Mouse (Mus musculus): ENCODE measurements around the gene Galk1. TPM values are rescaled to one million over a fixed set of nuclear protein-coding genes. Genes with fewer than 3 reads are reported as not detected.

Galk1 gene
- polyA plus RNA-seq, 1 experiment from 2014 or later = 140 TPM

DNA sequence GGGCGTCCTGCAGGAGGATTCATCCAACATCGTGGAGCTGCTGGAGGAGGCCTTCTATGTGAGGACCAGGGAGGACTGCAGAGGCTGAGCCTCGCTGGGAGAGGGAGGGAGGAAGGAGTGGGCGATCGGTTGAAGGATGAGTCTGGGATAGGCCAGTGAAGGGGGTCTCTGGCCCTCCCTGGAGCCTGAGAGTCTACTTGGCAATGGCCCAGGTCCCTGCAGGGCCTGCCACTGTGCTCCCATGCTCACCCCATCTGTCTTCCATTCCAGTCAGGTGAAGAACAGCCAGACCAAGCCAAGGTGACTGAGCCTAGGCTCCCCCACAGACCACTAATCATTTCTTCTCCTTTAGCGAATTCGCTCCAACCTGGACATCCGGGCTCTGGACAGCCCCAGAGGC, 29.2 kb downstream of the Galk1 start:
- no peak for DNase-seq (ENCODE audit: low spot score)
- Histone ChIP-seq H3K27ac (replicated peaks; ENCODE audit: low read depth, low read length) (no peak overlapping the region), H3K4me1 (ENCODE audit: control insufficient read depth, insufficient read depth, low read length) (no peaks in the 10 kb centered on the region), H3K27me3 (replicated peaks; ENCODE audit: control insufficient read depth, insufficient read depth, low read length) (no peaks in the 10 kb centered on the region), H3K4me2 (ENCODE audit: low read depth, low read length) (no peak overlapping the region), H3K36me3 (ENCODE audit: control insufficient read depth, insufficient read depth, low read length) (no peaks in the 10 kb centered on the region), H3K9ac (ENCODE audit: low read depth, low read length) (no peak overlapping the region), H3K9me3 (ENCODE audit: control insufficient read depth, low read length) (no peaks in the 10 kb centered on the region), H3K4me3 (ENCODE audit: low read depth, low read length) (no peak overlapping the region)
- WGBS = 73% methylated on average over 8 of the region's 8 CpGs
- no peak for ATAC-seq (ENCODE audit: low read depth)

DNA sequence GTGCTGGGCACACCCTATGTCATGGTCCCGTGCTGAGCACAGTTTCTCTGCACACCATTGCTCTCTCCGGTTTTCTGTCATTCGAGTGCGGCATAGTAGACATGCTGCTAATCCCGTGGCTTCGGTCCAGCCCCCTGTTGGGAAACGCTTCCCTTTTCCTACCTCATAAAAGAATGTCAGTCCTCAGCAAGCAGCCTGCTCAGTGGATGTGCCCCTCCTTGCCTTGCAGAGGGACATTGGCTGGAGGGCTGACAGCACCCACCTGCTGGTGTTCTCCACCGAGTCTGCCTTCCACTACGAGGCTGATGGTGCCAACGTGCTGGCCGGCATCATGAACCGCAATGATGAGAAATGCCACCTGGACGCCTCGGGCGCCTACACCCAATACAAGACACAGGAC, 30.0 kb downstream of the Galk1 start:
- H3K4me2 ChIP-seq (ENCODE audit: low read depth, low read length) = no peak overlapping the region
- WGBS = 90% methylated on average over 15 of the region's 15 CpGs
- no peaks in the 10 kb centered on the region for H3K4me1 ChIP-seq (ENCODE audit: control insufficient read depth, insufficient read depth, low read length)
- H3K27me3 ChIP-seq (replicated peaks; ENCODE audit: control insufficient read depth, insufficient read depth, low read length) = no peaks in the 10 kb centered on the region; the same call in 1 of the 2 replicates
- no peaks in the 10 kb centered on the region for H3K36me3 ChIP-seq (ENCODE audit: control insufficient read depth, insufficient read depth, low read length)
- DNase-seq (ENCODE audit: low spot score) (no peak), ATAC-seq (ENCODE audit: low read depth) (no peak)
- no peak overlapping the region for H3K9ac ChIP-seq (ENCODE audit: low read depth, low read length)
- no peak overlapping the region for H3K27ac ChIP-seq (replicated peaks; ENCODE audit: low read depth, low read length)
- H3K9me3 ChIP-seq (ENCODE audit: control insufficient read depth, low read length) = no peaks in the 10 kb centered on the region
- no peak overlapping the region for H3K4me3 ChIP-seq (ENCODE audit: low read depth, low read length)

DNA sequence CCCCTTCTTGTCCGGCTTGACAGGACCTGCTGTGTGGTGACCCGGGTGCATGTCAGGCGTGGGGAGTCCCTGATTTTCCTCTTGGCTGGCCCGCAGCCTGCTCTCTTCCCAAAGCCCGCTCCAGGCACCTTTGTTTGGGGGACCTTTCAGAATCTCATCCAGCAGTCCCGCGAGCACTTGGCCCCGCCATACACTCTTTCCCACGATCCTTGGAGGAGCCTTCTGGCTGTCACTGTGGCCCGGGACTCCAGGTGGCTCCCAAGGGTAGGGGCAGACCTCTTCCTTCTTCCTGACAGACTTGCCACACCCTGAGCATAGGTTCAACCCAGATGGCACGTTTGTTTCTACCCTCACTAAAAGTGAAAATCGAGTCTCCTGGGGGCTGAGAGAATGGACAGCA, 37.0 kb downstream of the Galk1 start:
- H3K9ac ChIP-seq (ENCODE audit: low read depth, low read length) = peak overlapping the region; percentile 59
- H3K27me3 ChIP-seq (replicated peaks; ENCODE audit: control insufficient read depth, insufficient read depth, low read length) = peaks cover 24% of the 10 kb centered on the region
- ATAC-seq (ENCODE audit: low read depth) (no peak), DNase-seq (ENCODE audit: low spot score) (no peak)
- H3K9me3 ChIP-seq (ENCODE audit: control insufficient read depth, low read length) = no peaks in the 10 kb centered on the region
- 0 out of 2 replicates have a peak, but pooled peaks cover 6% of the 10 kb centered on the region for H3K4me1 ChIP-seq (ENCODE audit: control insufficient read depth, insufficient read depth, low read length)
- peak overlapping the region; percentile 79 for H3K4me2 ChIP-seq (ENCODE audit: low read depth, low read length)
- no peak overlapping the region for H3K27ac ChIP-seq (replicated peaks; ENCODE audit: low read depth, low read length)
- WGBS = 30% methylated on average over 12 of the region's 12 CpGs
- H3K36me3 ChIP-seq (ENCODE audit: control insufficient read depth, insufficient read depth, low read length) = no peaks in the 10 kb centered on the region
- peak overlapping the region; percentile 48 for H3K4me3 ChIP-seq (ENCODE audit: low read depth, low read length)

GRCm38 (mm10) chr11:115975083-115975420, 37.5 kb downstream of the Galk1 start:
- H3K9me3 ChIP-seq (ENCODE audit: control insufficient read depth, low read length) = no peaks in the 10 kb centered on the region
- H3K9ac ChIP-seq (ENCODE audit: low read depth, low read length) = peak overlapping the region; percentile 59
- DNase-seq (ENCODE audit: low spot score) (no peak), ATAC-seq (ENCODE audit: low read depth) (no peak; the same call in 1 of the 2 replicates)
- H3K4me1 ChIP-seq (ENCODE audit: control insufficient read depth, insufficient read depth, low read length) = 0 out of 2 replicates have a peak, but pooled peaks cover 6% of the 10 kb centered on the region
- peak overlapping the region; percentile 48 for H3K4me3 ChIP-seq (ENCODE audit: low read depth, low read length)
- WGBS = 2% methylated on average over 12 of the region's 18 CpGs
- peak overlapping the region; percentile 28; the same call in 1 of the 2 replicates for H3K27ac ChIP-seq (replicated peaks; ENCODE audit: low read depth, low read length)
- peak overlapping the region; percentile 79 for H3K4me2 ChIP-seq (ENCODE audit: low read depth, low read length)
- peaks cover 24% of the 10 kb centered on the region for H3K27me3 ChIP-seq (replicated peaks; ENCODE audit: control insufficient read depth, insufficient read depth, low read length)
- H3K36me3 ChIP-seq (ENCODE audit: control insufficient read depth, insufficient read depth, low read length) = no peaks in the 10 kb centered on the region

DNA sequence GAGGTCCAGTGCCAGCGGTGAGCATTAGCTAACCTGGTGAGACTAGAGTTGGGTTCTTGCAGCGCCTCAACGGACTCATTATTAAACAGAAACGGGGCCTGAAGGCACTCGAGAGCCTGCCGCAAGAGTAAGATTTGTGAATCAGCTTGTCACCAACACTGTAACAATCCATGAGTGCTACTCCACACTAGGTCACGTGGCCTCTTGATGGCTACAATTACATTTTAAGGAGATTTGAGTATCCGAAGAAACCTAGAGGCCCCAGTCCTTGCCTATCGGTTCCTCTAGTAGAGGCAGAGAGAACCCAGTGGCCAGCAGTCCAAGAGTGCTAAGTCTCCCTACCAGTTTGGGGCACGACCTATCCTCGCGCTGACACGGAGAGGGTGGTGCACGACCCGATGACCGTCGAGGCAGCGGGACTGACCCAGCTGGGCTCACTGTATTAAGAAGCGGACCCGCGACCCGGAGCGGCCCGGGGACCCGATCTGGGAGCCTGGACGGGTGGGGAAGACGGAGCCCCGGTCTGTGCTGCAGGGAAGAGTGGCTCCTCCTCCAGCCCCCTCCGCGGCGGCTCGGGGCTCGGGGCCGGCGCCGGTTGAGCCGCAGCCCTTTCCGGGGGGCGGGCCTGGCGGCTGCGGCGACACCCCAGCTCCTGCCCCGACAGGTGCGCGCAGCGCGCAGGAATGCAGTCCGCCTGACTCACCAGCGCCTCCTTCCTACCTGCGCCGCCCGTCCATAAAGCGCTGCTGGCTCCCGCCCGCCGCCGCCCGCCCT, 38.0 kb downstream of the Galk1 start, which contains the start of gene Itgb4:
Itgb4 (plus strand) TSS at position 401 of the 774 bp plus-strand sequence.
- WGBS = 10% methylated on average over 46 of the region's 58 CpGs
- Histone ChIP-seq H3K9ac (ENCODE audit: low read depth, low read length) (peak within 1 kb of the TSS; percentile 59), H3K4me2 (ENCODE audit: low read depth, low read length) (peak within 1 kb of the TSS; percentile 79), H3K27ac (replicated peaks; ENCODE audit: low read depth, low read length) (peak within 1 kb of the TSS; percentile 39; the same call in 1 of the 2 replicates), H3K27me3 (replicated peaks; ENCODE audit: control insufficient read depth, insufficient read depth, low read length) (peaks cover 24% of the 10 kb centered on the region), H3K4me3 (ENCODE audit: low read depth, low read length) (peak within 1 kb of the TSS; percentile 48), H3K4me1 (ENCODE audit: control insufficient read depth, insufficient read depth, low read length) (0 out of 2 replicates have a peak, but pooled peaks cover 6% of the 10 kb centered on the region), H3K9me3 (ENCODE audit: control insufficient read depth, low read length) (no peaks in the 10 kb centered on the region), H3K36me3 (ENCODE audit: control insufficient read depth, insufficient read depth, low read length) (no peaks in the 10 kb centered on the region)
- ATAC-seq (ENCODE audit: low read depth) = peak; percentile 82
- DNase-seq (ENCODE audit: low spot score) = peak; percentile 73

DNA sequence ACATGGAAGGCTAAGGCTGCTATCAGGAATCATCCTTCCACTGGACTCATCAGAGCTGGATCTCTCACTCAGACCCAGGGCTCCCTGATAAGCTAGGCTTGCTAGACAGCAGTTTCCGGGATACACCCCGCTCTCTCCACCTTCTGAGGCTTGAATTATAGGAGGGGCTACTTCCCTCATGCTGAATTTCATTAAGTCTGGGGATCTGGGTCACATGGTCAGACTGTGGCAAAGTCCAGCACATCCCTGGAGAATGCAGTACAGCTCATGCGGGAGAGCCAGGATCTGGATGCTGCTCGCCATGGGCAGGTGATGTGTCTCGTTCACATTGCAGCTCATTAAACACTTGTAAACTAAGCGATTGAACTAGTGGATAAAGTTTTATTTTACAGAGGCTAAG, 41.5 kb downstream of the Galk1 start:
- no peak for DNase-seq (ENCODE audit: low spot score)
- peaks cover 24% of the 10 kb centered on the region for H3K27me3 ChIP-seq (replicated peaks; ENCODE audit: control insufficient read depth, insufficient read depth, low read length)
- peaks cover 12% of the 10 kb centered on the region for H3K36me3 ChIP-seq (ENCODE audit: control insufficient read depth, insufficient read depth, low read length)
- 72% methylated on average over 6 of the region's 6 CpGs for WGBS
- no peak overlapping the region for H3K4me3 ChIP-seq (ENCODE audit: low read depth, low read length)
- no peak overlapping the region for H3K9ac ChIP-seq (ENCODE audit: low read depth, low read length)
- ATAC-seq (ENCODE audit: low read depth) = no peak
- H3K4me1 ChIP-seq (ENCODE audit: control insufficient read depth, insufficient read depth, low read length) = 0 out of 2 replicates have a peak, but pooled peaks cover 6% of the 10 kb centered on the region
- H3K9me3 ChIP-seq (ENCODE audit: control insufficient read depth, low read length) = no peaks in the 10 kb centered on the region
- no peak overlapping the region for H3K4me2 ChIP-seq (ENCODE audit: low read depth, low read length)
- H3K27ac ChIP-seq (replicated peaks; ENCODE audit: low read depth, low read length) = no peak overlapping the region

- H3K4me2 ChIP-seq (ENCODE audit: low read depth, low read length) = no peak overlapping the region
- H3K27ac ChIP-seq (replicated peaks; ENCODE audit: low read depth, low read length) = peak overlapping the region; percentile 61; the same call in 1 of the 2 replicates
- 0 out of 2 replicates have a peak, but pooled peaks cover 6% of the 10 kb centered on the region for H3K4me1 ChIP-seq (ENCODE audit: control insufficient read depth, insufficient read depth, low read length)
- H3K27me3 ChIP-seq (replicated peaks; ENCODE audit: control insufficient read depth, insufficient read depth, low read length) = peaks cover 17% of the 10 kb centered on the region
- no peaks in the 10 kb centered on the region for H3K9me3 ChIP-seq (ENCODE audit: control insufficient read depth, low read length)
- DNase-seq (ENCODE audit: low spot score) = peak; percentile 64
- no peak overlapping the region for H3K4me3 ChIP-seq (ENCODE audit: low read depth, low read length)
- H3K36me3 ChIP-seq (ENCODE audit: control insufficient read depth, insufficient read depth, low read length) = peaks cover 21% of the 10 kb centered on the region
- ATAC-seq (ENCODE audit: low read depth) = no peak
- H3K9ac ChIP-seq (ENCODE audit: low read depth, low read length) = 0 out of 2 replicates have a peak overlapping the region, but pooled peaks have one; percentile 0
- 46% methylated on average over 15 of the region's 15 CpGs for WGBS
Measured at GRCm38 (mm10) chr11:115970006-115970673, 42.4 kb downstream of the Galk1 start.

GRCm38 (mm10) chr11:115968731-115969405, 43.7 kb downstream of the Galk1 start:
- H3K9ac ChIP-seq (ENCODE audit: low read depth, low read length) = no peak overlapping the region
- no peak overlapping the region for H3K4me3 ChIP-seq (ENCODE audit: low read depth, low read length)
- peaks cover 4% of the 10 kb centered on the region for H3K27me3 ChIP-seq (replicated peaks; ENCODE audit: control insufficient read depth, insufficient read depth, low read length)
- H3K36me3 ChIP-seq (ENCODE audit: control insufficient read depth, insufficient read depth, low read length) = peaks cover 34% of the 10 kb centered on the region
- no peak overlapping the region for H3K4me2 ChIP-seq (ENCODE audit: low read depth, low read length)
- no peaks in the 10 kb centered on the region for H3K9me3 ChIP-seq (ENCODE audit: control insufficient read depth, low read length)
- ATAC-seq (ENCODE audit: low read depth) = no peak
- DNase-seq (ENCODE audit: low spot score) = no peak
- WGBS = 58% methylated on average over 5 of the region's 5 CpGs
- H3K4me1 ChIP-seq (ENCODE audit: control insufficient read depth, insufficient read depth, low read length) = no peaks in the 10 kb centered on the region
- no peak overlapping the region for H3K27ac ChIP-seq (replicated peaks; ENCODE audit: low read depth, low read length)

All from embryonic facial prominence, embryonic 14.5 days (tissue).